Mouse (Mus musculus) thymus, adult 2 months (tissue): ENCODE measurements around the gene Fam107b.

ENCODE experiments used
- CTCF ChIP-seq: fragments of 200-500 bp; IDR thresholded peaks from 2 replicates; pipeline ENCODE4 v1.5.1; 2012; ENCODE audit warnings: mild to moderate bottlenecking, control low read depth, low read length, moderate library complexity, borderline replicate concordance; ENCODE audit not compliant: control insufficient read depth, poor library complexity, insufficient read depth; ENCODE audit errors: extremely low read depth
- POLR2A ChIP-seq: fragments of 200-500 bp; IDR thresholded peaks from 2 replicates; pipeline ENCODE4 v1.6.1; 2012; ENCODE audit warnings: mild to moderate bottlenecking, low read length, control low read depth, moderate library complexity; ENCODE audit not compliant: control insufficient read depth, poor library complexity, insufficient read depth; ENCODE audit errors: extremely low read depth

DNA sequence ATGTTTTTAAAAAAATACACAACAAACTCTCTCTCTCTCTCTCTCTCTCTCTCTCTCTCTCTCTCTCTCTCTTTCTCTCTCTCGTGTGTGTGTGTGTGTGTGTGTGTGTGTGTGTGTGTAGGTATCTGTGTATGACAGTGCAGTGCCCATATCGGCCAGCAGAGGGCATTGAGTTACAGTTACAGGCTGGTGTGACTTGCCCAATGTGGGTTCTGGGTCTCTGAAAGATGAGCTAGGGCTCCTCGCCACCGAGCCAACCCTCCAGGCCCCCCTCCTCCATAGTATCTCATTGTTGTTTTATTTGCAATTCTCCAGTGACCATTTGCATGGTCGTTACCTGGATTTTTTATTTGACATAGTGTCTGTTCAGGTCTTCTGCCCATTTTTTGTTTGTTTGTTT lies 59.5 kb downstream of the Fam107b start:
- TF ChIP-seq CTCF: peak; percentile 58; the same call in 1 of the 2 replicates
- TF ChIP-seq POLR2A: no peak
